Mouse (Mus musculus): ENCODE results near the gene Dlx1.

- TF ChIP-seq TAL1 (conservative IDR thresholded peaks at IDR 0.05; ENCODE audit: low read depth, low read length), result no peak
- TF ChIP-seq CTCF (IDR thresholded peaks at IDR 0.05; ENCODE audit: low read depth, low read length), result no peak
- no peak for TF ChIP-seq POLR2AphosphoS5 (IDR thresholded peaks at IDR 0.05; ENCODE audit: insufficient replicate concordance, low read depth, low read length)
Measured at GRCm38 (mm10) chr2:71483046-71483716, 44.7 kb upstream of the Dlx1 start.
